In the genomic region with DNA sequence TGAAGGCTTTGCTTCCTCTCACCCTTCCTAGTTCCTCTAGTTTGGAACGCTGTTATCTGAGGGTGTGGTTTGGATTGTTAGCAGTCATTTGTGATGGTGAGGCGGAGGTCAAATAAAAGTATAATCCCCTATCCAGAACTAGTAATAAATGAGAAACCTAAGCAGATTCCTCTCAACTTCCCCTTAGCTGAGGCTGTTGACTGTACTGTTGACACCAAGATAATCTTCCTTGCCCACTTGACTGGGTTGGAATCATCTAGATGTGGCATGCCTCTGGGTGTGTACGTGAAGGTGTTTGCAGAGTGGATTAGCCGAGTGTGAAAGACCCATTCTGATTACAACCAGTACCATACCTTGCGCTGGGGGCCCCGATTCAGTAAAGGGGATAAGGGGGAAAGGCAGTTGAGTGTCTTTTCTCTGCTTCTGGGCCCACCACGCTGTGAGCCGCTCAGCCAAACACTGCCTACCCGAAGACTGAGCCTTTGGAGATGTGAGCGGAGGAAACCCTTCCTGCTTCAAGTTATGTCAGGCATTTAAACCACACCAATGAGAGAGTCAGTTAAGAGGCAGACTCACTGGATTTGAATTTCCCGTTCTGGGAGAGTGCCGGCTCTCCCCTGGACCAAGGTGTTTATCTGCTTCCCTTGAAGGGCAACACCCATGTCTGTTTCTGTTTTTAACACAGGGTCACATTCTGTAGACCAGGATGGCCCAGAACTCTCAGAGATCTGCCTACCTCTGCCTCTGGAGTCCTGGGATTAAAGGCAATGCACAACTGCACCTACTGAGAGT, we compare ENCODE assay signal across 17 mouse cellular contexts. TPM values are rescaled to one million over a fixed set of nuclear protein-coding genes. Genes with fewer than 3 reads are reported as not detected.
"Had no signal": no experiment of that assay in that cellular context is flagged by ENCODE, and none has a peak within 500 bp of the region (broad histone marks: within the 10 kb centered on the region; RNA-seq: fewer than 3 reads in every experiment).

No protein-coding gene starts in this region.

- H3K9ac ChIP-seq: limb, embryonic 15.5 days; liver, embryonic 12.5 days; midbrain, embryonic 15.5 days; neural tube, embryonic 13.5 days had no signal

- H3K4me2 ChIP-seq: limb, embryonic 15.5 days; liver, embryonic 12.5 days; midbrain, embryonic 11.5 days; midbrain, embryonic 15.5 days; neural tube, embryonic 13.5 days had no signal

- ATAC-seq: liver, embryonic 12.5 days; midbrain, embryonic 15.5 days had no signal

- H3K4me3 ChIP-seq: limb, embryonic 15.5 days; liver, embryonic 12.5 days; midbrain, embryonic 15.5 days; neural tube, embryonic 13.5 days had no signal

- H3K36me3 ChIP-seq: limb, embryonic 15.5 days; liver, embryonic 12.5 days; midbrain, embryonic 15.5 days; neural tube, embryonic 13.5 days had no signal

- H3K4me1 ChIP-seq: liver, embryonic 12.5 days; midbrain, embryonic 15.5 days had no signal

- H3K27ac ChIP-seq: kidney, postnatal 0 days; limb, embryonic 15.5 days; liver, embryonic 12.5 days; midbrain, embryonic 15.5 days; neural tube, embryonic 13.5 days had no signal

- H3K27me3 ChIP-seq: limb, embryonic 15.5 days; midbrain, embryonic 15.5 days; neural tube, embryonic 13.5 days had no signal

- DNase-seq: kidney, postnatal 36 days; layer of hippocampus, adult 9-11 months; layer of hippocampus, postnatal 36 days; lung, postnatal 4 days; retina, postnatal 1 day; right cerebral cortex, postnatal 4 days; spleen, adult 18-20 months; thymus, adult 18-20 months; thymus, postnatal 14 days had no signal

- H3K9me3 ChIP-seq: limb, embryonic 15.5 days; liver, embryonic 12.5 days; midbrain, embryonic 15.5 days; neural tube, embryonic 13.5 days had no signal

RNA-seq across cellular contexts. Expression of a gene that starts 52.2 kb away (rescaled TPM):
- total RNA-seq: megakaryocyte, adult 5-6 weeks; monocyte, adult 5-6 weeks had no signal
